Mouse (Mus musculus) hindbrain, embryonic 14.5 days (tissue): ENCODE measurements around the gene 4930486L24Rik. TPM values are rescaled to one million over a fixed set of nuclear protein-coding genes. Genes with fewer than 3 reads are reported as not detected.

Source experiments
- ATAC-seq: fragments of 200-750 bp; cut with Nextera tagmentation; 2 replicates; pipeline ENCODE4 v1.8.0; 2017; ENCODE audit warnings: moderate number of reproducible peaks, mild to moderate bottlenecking, moderate TSS enrichment, moderate library complexity; ENCODE audit not compliant: low FRiP score
- DNase-seq: peaks from one replicate; pipeline ENCODE4 v3.0.0-alpha.2; 2015; ENCODE audit warnings: low spot score
- H3K27ac ChIP-seq: fragments of 300-500 bp; sonication (generic); 2 replicates; pipeline ENCODE4 v1.5.1; 2014; ENCODE audit warnings: mild to moderate bottlenecking, moderate library complexity
- H3K27me3 ChIP-seq: fragments of 300-500 bp; sonication (generic); 2 replicates; pipeline ENCODE4 v1.6.1; 2014; ENCODE audit warnings: mild to moderate bottlenecking, low read length, mixed read lengths; ENCODE audit not compliant: control insufficient read depth, insufficient read depth
- H3K36me3 ChIP-seq: fragments of 300-500 bp; sonication (generic); replicated peaks from 2 replicates; pipeline ENCODE4 v1.6.1; 2014; ENCODE audit not compliant: control insufficient read depth, insufficient read depth
- H3K4me1 ChIP-seq: fragments of 300-500 bp; sonication (generic); replicated peaks from 2 replicates; pipeline ENCODE4 v1.6.1; 2014; ENCODE audit warnings: antibody characterized with exemption, low read length, mixed read lengths; ENCODE audit not compliant: control insufficient read depth, insufficient read depth
- H3K4me2 ChIP-seq: fragments of 300-500 bp; sonication (generic); replicated peaks from 2 replicates; pipeline ENCODE4 v1.6.1; 2014; ENCODE audit warnings: mild to moderate bottlenecking, moderate library complexity
- H3K4me3 ChIP-seq: fragments of 300-500 bp; sonication (generic); replicated peaks from 2 replicates; pipeline ENCODE4 v1.5.1; 2014; ENCODE audit warnings: mild to moderate bottlenecking, low read length
- H3K9ac ChIP-seq: fragments of 300-500 bp; sonication (generic); 2 replicates; pipeline ENCODE4 v1.6.1; 2014
- H3K9me3 ChIP-seq: fragments of 300-500 bp; sonication (generic); 2 replicates; pipeline ENCODE4 v1.6.1; 2016; ENCODE audit warnings: low read length; ENCODE audit not compliant: control insufficient read depth
- WGBS: fragments of 180-500 bp; shearing (Covaris S2); extraction: QIAGEN DNeasy Blood & Tissue Kit; methylation state at CpG from one replicate; pipeline ENCODE4 v1.1.7; 2014; 5-methylcytosine and 5-hydroxymethylcytosine counted together
- polyA plus RNA-seq: library from polyadenylated mRNA; unstranded; fragments of >200 nt; fragmentation: Nextera tagmentation; extraction: Ambion mirVana; gene quantifications from 2 replicates; pipeline ENCODE4 v1.2.1, GENCODE M21; 2014

Gene 4930486L24Rik
- polyA plus RNA-seq, 1 experiment from 2014 or later: 0.20 TPM

DNA sequence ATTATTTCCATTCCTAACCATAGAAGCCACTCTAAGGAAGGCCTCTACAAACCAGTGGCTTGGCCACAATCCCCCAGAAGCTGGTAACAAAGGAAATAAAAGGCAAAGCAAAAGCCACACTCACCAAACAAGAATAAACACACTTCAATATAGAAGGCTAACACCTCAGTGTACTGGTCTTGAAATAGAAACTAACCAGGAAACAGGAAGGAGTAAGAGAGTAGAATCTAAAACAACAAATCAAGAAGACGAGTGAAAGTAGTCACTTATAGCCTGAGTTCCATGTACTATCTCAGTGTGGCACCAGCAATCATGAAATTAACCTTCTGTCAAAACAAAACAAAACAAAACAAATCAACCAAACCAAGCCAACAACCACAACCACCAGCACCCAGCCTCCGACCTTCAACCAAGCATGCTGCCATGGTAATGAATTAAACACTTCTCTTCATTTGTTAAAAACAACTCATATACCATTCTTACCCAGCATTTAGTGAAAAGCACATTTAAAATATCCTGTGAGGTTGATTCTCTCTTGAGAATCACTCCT, 24.8 kb downstream of the 4930486L24Rik start:
- DNase-seq: no peak
- Histone ChIP-seq H3K4me3 (no peak overlapping the region), H3K9ac (no peak overlapping the region), H3K4me2 (no peak overlapping the region), H3K27me3 (no peaks in the 10 kb centered on the region), H3K36me3 (no peaks in the 10 kb centered on the region), H3K9me3 (no peaks in the 10 kb centered on the region), H3K4me1 (no peaks in the 10 kb centered on the region), H3K27ac (no peak overlapping the region)
- 81% methylated on average over 2 of the region's 2 CpGs for WGBS
- no peak for ATAC-seq

DNA sequence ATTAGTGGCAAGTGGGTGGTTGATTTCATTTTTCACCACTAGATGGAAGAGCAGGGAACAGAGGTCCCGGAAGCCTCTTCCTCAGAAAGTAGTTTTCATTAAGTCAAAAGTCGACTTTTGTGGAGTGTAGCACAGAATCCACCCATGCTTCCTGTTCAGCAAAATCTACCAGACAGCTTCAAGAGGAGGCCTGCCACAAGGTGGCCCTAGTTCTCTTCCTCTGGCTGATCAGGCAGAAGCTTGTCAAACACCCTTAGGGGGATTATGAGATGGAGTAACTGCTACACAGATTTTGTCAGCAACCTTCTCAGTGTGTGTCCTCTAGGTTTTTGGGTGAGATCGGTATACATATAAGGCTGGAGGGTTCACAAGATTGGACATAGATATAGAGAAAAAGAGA, 38.2 kb downstream of the 4930486L24Rik start:
- Histone ChIP-seq H3K27ac (no peak overlapping the region), H3K36me3 (no peaks in the 10 kb centered on the region), H3K9me3 (no peaks in the 10 kb centered on the region), H3K4me1 (no peaks in the 10 kb centered on the region), H3K9ac (no peak overlapping the region), H3K27me3 (no peaks in the 10 kb centered on the region), H3K4me2 (no peak overlapping the region), H3K4me3 (no peak overlapping the region)
- 65% methylated on average over 3 of the region's 3 CpGs for WGBS
- no peak for ATAC-seq
- DNase-seq: no peak

DNA sequence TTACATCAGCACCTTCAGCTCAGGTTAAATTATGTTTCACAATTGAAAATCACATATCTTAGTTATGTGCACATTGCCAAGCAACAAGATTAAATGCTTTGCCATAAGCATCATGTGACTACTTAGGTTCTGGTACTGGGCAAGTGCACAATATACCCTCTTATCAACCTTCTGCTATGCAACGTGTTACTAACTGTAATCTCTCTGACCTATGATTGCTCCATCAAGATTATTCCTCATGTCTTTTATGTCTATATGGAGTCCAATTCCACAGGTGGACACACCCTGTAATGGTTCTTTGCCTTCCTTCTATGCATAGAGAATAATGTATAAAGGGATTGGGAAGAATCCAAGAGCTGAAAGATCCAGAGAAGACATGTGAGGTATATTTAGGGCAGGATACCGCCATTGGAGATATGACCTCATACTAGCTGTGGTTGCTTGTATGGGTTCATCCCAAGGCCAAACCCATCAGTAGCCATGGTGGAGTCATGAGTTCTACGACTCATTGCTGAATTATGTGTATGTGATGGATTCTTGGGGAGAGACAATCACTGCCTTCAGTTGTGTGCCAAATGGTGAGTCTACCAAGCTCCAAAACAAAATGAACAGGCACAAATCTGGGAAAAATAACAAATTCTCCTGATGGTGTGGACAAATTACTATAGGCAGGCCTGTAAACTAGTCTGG, 43.6 kb downstream of the 4930486L24Rik start:
- DNase-seq: no peak
- no peak overlapping the region for H3K27ac ChIP-seq
- H3K4me3 ChIP-seq: no peak overlapping the region
- H3K4me1 ChIP-seq: no peaks in the 10 kb centered on the region
- H3K9ac ChIP-seq: no peak overlapping the region
- no peaks in the 10 kb centered on the region for H3K27me3 ChIP-seq
- H3K4me2 ChIP-seq: no peak overlapping the region
- no peaks in the 10 kb centered on the region for H3K36me3 ChIP-seq
- 77% methylated on average over 3 of the region's 3 CpGs for WGBS
- no peaks in the 10 kb centered on the region for H3K9me3 ChIP-seq
- no peak for ATAC-seq

DNA sequence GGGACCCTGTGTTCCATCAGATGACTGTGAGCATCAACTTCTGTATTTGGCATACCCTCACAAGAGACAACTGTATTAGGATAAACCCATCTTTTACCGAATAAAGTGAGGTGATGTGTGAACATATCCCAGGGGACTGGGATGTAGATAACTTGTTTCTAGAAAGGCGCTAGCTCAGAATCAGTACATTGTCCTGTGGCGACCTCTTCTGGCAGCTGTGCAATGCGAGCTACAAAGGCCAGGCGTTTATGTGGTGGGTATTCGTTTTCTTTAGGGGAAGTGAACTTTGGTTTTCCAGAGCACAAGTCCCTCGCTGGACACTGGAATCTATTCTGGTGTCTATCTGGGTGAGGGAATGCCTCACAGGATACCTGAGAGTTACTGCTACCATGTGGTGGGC, 44.8 kb downstream of the 4930486L24Rik start:
- H3K9ac ChIP-seq: no peak overlapping the region
- no peak overlapping the region for H3K27ac ChIP-seq
- H3K27me3 ChIP-seq: no peaks in the 10 kb centered on the region
- DNase-seq: peak; percentile 63
- no peak overlapping the region for H3K4me2 ChIP-seq
- 14% methylated on average over 7 of the region's 7 CpGs for WGBS
- no peaks in the 10 kb centered on the region for H3K4me1 ChIP-seq
- H3K36me3 ChIP-seq: no peaks in the 10 kb centered on the region
- H3K4me3 ChIP-seq: no peak overlapping the region
- ATAC-seq: no peak
- no peaks in the 10 kb centered on the region for H3K9me3 ChIP-seq

DNA sequence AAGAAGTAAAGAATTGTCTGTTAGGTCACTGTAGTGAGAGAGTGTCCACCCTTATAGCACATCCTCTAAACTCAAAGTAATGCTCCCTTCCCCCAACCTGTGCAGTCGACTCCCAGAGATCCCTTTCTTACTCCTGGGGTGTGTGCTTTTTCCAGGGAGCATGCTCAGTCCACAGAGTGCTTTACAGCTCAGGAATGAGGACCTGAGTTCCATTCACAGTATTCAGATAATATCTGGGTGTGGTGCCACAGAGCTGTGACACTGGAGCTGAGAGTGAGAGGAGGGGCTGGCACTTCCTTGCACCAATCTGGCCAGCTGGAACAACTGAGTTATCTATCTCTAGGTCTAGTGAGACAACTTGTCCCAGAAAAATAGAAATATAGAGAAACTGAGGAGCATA, 50.6 kb downstream of the 4930486L24Rik start:
- no peak overlapping the region for H3K27ac ChIP-seq
- no peaks in the 10 kb centered on the region for H3K9me3 ChIP-seq
- no peak overlapping the region for H3K4me3 ChIP-seq
- H3K4me2 ChIP-seq: no peak overlapping the region
- no peak overlapping the region for H3K9ac ChIP-seq
- H3K36me3 ChIP-seq: no peaks in the 10 kb centered on the region
- ATAC-seq (no peak), DNase-seq (no peak)
- no peaks in the 10 kb centered on the region for H3K27me3 ChIP-seq
- no peaks in the 10 kb centered on the region for H3K4me1 ChIP-seq
- 71% methylated on average over 1 of the region's 1 CpGs for WGBS

DNA sequence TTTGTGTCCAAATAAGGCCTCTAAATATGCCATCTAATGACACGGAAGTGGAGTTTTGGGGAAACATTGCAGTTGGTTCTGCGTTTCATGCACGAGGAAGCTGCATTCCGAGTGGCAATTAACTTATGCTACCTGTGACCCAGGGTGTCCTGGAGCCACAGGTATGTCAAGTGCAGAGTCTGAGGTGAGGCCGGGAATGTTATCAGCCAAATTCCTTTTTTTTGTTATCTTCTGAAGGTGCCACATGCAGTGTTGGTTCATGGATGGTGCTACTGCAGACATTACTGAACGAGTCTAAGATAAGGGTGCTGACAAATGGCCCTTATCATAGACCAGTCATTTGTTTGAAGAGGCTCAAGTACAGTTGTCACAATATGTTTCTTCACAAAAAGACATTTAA, 51.5 kb downstream of the 4930486L24Rik start:
- Histone ChIP-seq H3K36me3 (no peaks in the 10 kb centered on the region), H3K9me3 (no peaks in the 10 kb centered on the region), H3K27ac (no peak overlapping the region), H3K4me2 (no peak overlapping the region), H3K9ac (no peak overlapping the region), H3K4me1 (no peaks in the 10 kb centered on the region), H3K4me3 (no peak overlapping the region), H3K27me3 (no peaks in the 10 kb centered on the region)
- DNase-seq (no peak), ATAC-seq (no peak)
- 87% methylated on average over 6 of the region's 6 CpGs for WGBS

DNA sequence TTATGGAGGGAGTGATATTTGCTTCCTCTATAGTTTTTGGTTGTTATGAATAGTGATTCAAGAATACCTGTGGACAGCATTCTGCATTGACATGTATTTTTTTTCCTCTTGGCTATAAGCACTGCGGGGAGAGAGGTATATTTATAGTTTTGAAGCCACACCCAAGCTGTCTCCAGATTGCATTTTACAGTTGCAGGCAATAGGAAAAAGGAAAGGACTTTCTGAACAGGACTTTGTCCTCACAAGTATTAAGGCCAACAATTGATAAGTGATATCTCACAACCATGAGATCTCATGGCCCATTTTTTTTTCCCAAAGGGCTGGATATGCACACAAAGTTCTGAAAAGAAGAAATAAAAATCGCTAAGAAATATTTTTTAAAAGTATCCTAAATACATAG, 54.6 kb downstream of the 4930486L24Rik start:
- no peak overlapping the region for H3K4me2 ChIP-seq
- no peak overlapping the region for H3K9ac ChIP-seq
- no peak for ATAC-seq
- no peaks in the 10 kb centered on the region for H3K4me1 ChIP-seq
- no peak for DNase-seq
- H3K27me3 ChIP-seq: no peaks in the 10 kb centered on the region
- no peaks in the 10 kb centered on the region for H3K36me3 ChIP-seq
- no peak overlapping the region for H3K27ac ChIP-seq
- H3K9me3 ChIP-seq: no peaks in the 10 kb centered on the region
- WGBS: 82% methylated on average over 2 of the region's 2 CpGs
- H3K4me3 ChIP-seq: no peak overlapping the region

DNA sequence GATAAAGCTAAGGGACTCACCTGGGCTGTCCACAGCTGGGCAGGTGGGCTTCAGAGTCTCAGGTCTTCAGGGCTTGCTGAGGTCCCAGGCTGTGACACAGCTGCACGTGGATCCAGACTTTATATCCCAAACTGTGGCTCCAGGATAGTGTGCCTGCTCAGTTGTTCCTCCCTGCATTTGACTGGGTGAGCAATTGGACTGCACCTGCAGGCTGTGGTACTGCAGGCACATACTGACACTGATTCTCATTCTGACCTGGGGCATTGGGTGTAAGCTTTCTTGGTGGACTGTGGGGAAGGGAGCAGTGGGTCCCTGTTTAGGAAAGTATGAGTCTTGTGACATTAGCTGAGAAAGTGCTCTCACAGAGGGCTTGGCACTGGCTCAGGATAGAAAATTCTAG, 61.5 kb downstream of the 4930486L24Rik start, which contains the start of gene Ctsll3:
TSS of gene Ctsll3 (minus strand) at position 101 of the 400 bp plus-strand sequence.
- Histone ChIP-seq H3K9ac (no peak within 1 kb of the TSS), H3K36me3 (no peaks in the 10 kb centered on the region), H3K9me3 (no peaks in the 10 kb centered on the region), H3K27me3 (no peaks in the 10 kb centered on the region), H3K4me3 (no peak within 1 kb of the TSS), H3K27ac (no peak within 1 kb of the TSS), H3K4me1 (no peaks in the 10 kb centered on the region), H3K4me2 (no peak within 1 kb of the TSS)
- DNase-seq (no peak), ATAC-seq (no peak)
- WGBS: 71% methylated on average over 1 of the region's 1 CpGs
